Mouse (Mus musculus): ENCODE measurements around the gene Ola1. TPM values are rescaled to one million over a fixed set of nuclear protein-coding genes. Genes with fewer than 3 reads are reported as not detected.

Gene Ola1
- polyA plus RNA-seq, 1 experiment: 1.5 TPM

DNA sequence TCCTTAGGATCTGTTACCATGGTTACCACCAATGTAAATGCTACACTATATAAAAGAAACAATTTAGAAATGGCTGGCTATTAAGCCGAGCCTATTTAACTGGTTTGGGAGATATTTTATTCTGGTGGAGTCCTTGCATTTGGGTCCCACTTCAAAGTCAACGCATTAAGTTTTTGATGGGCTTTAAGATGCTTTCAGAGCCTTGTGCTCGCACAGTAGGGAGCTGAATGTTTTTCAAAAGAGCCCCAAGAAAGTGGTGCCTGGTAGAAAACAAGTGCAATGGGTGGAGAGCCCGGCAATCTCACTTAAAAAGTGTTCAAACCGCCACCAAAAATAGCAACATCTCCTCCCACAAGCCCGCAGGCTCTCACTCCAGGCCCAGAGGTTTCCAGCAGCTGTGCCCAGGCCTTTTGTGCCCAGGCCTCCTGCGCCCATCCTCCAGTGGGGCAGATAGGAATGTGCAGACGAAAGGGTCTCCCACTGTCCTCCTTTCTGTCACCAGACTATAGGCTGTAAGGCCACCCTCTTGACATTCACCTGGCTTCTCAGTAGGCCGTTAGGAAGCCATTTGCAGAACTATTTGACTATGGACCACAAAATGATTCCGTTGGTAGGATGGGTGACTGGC is 148.2 kb downstream of the Ola1 start:
- Histone ChIP-seq H3K36me3 (ENCODE audit: control insufficient read depth, insufficient read depth, low read length) (no peaks in the 10 kb centered on the region), H3K27me3 (ENCODE audit: control insufficient read depth, insufficient read depth, low read length) (no peaks in the 10 kb centered on the region), H3K4me1 (ENCODE audit: control insufficient read depth, insufficient read depth, insufficient read length, low read length) (no peaks in the 10 kb centered on the region), H3K4me3 (ENCODE audit: low read depth, low read length) (no peak overlapping the region), H3K27ac (ENCODE audit: insufficient read depth, low read depth, low read length) (no peak overlapping the region)
- WGBS: 79% methylated on average over 10 of the region's 10 CpGs
- TF ChIP-seq CTCF (IDR thresholded peaks at IDR 0.05; ENCODE audit: extremely low read depth, insufficient read length, insufficient replicate concordance, low read depth, low read length): no peak
- TF ChIP-seq POLR2A (IDR thresholded peaks at IDR 0.05; ENCODE audit: low read depth, low read length): no peak

DNA sequence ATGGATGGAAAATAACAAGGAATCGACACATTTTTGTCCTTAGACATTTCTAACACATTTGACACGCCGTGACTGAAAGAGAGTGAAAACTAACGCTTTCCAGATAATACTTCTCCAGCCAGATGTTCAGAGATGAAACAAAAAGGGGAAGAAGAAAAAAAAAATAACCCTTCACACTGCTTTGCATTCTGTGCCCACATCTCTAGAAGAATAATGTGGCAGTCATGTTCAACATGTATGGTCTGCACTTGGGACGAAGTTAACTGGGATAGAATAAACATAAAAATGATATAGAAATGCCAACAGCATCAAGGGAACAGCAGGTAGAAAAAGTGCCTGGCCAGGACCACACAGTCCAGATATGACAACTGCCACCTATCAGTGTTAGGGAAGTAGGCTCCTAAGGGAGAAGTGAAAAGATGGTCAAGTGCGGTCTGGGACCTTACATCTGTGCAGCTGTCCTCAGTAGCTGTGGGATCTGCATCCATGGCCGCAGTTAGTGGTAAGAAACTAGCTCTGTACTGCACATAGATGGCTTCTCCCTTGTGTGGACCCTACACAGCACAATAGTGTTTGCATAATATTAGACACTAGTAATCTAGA is 149.4 kb downstream of the Ola1 start:
- H3K36me3 ChIP-seq (ENCODE audit: control insufficient read depth, insufficient read depth, low read length): no peaks in the 10 kb centered on the region
- H3K27ac ChIP-seq (ENCODE audit: insufficient read depth, low read depth, low read length): no peak overlapping the region
- H3K27me3 ChIP-seq (ENCODE audit: control insufficient read depth, insufficient read depth, low read length): no peaks in the 10 kb centered on the region
- H3K4me1 ChIP-seq (ENCODE audit: control insufficient read depth, insufficient read depth, insufficient read length, low read length): no peaks in the 10 kb centered on the region
- H3K4me3 ChIP-seq (ENCODE audit: low read depth, low read length): no peak overlapping the region
- TF ChIP-seq POLR2A (IDR thresholded peaks at IDR 0.05; ENCODE audit: low read depth, low read length) (no peak), CTCF (IDR thresholded peaks at IDR 0.05; ENCODE audit: extremely low read depth, insufficient read length, insufficient replicate concordance, low read depth, low read length) (no peak)
- WGBS: 89% methylated on average over 7 of the region's 7 CpGs

DNA sequence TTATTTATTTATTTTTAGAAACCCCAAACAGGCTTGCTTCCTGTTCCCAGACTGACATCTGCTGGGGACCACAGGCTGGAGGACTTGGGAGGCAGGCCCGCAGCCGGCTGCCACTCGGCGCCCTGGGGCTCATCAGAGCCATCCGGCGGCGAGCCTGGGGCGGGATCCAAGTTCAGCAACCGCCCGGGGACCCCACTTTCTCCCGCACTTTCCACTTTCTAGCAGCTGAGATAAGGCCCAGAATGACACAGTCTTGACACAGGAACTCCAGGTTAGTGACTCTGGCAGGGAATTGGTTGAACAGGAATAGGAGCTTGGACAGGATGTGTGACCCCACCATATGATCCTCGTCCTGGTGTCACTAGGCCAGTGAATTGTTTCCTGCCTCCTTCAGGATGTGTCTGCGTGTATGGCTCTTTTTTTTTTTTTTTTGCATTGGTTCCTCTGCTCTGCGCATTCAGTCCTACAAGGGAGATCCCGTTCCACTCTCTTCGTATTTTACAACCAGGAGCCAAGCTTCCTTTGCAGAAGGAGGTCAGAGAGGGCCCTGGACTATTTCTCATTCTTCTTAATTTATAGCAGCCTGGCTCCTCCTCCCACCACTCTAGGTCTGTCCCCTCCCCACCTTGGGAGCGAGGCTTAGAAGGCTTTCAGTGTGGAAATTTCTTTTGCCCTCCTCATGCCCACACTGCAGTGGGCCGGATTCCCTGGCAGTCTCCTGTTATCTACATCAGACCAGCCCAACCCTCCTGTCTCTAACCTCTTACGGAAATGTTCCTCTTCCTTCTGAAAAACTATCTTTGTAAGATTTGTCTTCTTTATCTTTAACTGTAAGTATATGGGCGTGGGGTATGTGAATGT is 152.2 kb downstream of the Ola1 start:
- no peaks in the 10 kb centered on the region for H3K4me1 ChIP-seq (ENCODE audit: control insufficient read depth, insufficient read depth, insufficient read length, low read length)
- TF ChIP-seq CTCF (IDR thresholded peaks at IDR 0.05; ENCODE audit: extremely low read depth, insufficient read length, insufficient replicate concordance, low read depth, low read length): no peak
- no peak for TF ChIP-seq POLR2A (IDR thresholded peaks at IDR 0.05; ENCODE audit: low read depth, low read length)
- H3K27me3 ChIP-seq (ENCODE audit: control insufficient read depth, insufficient read depth, low read length): no peaks in the 10 kb centered on the region
- no peaks in the 10 kb centered on the region for H3K36me3 ChIP-seq (ENCODE audit: control insufficient read depth, insufficient read depth, low read length)
- no peak overlapping the region for H3K27ac ChIP-seq (ENCODE audit: insufficient read depth, low read depth, low read length)
- peak overlapping the region; percentile 14; the same call in 1 of the 2 replicates for H3K4me3 ChIP-seq (ENCODE audit: low read depth, low read length)
- 56% methylated on average over 20 of the region's 20 CpGs for WGBS

DNA sequence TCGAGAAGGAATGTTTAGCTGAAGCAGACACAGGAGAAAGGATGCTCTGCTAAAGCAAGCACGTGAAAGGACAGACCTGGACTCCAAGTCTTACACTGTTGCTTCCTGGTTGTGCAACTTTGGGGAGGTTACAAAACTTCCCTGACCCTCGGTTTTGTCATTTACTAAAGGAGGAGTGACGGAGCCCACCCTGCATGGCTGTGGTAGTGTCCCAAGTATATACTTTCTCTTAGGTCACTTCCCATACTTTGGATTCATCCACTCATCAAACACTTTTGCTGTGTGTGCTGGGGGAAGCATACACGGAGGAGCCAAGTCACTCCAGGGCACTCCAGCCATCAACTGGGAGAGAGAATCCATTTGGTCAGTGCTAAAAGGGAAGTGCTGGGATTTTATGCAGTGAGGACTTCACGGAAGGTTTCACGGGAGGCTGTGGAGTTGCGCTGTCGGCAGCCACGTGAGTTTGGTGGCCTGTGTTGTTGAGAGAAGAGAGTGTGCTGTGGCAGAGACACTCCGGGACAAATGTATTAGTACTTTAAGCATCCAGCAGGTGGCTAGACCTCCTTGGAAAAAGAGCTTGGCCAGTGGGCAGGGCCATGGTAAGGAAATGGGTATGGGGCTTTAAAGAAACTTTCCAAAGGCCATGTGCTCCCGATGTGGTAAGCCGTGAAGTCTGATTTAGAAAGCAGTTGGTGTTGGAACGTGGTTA is 154.7 kb downstream of the Ola1 start:
- Histone ChIP-seq H3K36me3 (ENCODE audit: control insufficient read depth, insufficient read depth, low read length) (no peaks in the 10 kb centered on the region), H3K27me3 (ENCODE audit: control insufficient read depth, insufficient read depth, low read length) (no peaks in the 10 kb centered on the region), H3K4me3 (ENCODE audit: low read depth, low read length) (no peak overlapping the region), H3K4me1 (ENCODE audit: control insufficient read depth, insufficient read depth, insufficient read length, low read length) (peaks cover 5% of the 10 kb centered on the region), H3K27ac (ENCODE audit: insufficient read depth, low read depth, low read length) (no peak overlapping the region)
- 72% methylated on average over 14 of the region's 14 CpGs for WGBS
- TF ChIP-seq POLR2A (IDR thresholded peaks at IDR 0.05; ENCODE audit: low read depth, low read length) (no peak), CTCF (IDR thresholded peaks at IDR 0.05; ENCODE audit: extremely low read depth, insufficient read length, insufficient replicate concordance, low read depth, low read length) (no peak; the same call in 1 of the 2 replicates)

DNA sequence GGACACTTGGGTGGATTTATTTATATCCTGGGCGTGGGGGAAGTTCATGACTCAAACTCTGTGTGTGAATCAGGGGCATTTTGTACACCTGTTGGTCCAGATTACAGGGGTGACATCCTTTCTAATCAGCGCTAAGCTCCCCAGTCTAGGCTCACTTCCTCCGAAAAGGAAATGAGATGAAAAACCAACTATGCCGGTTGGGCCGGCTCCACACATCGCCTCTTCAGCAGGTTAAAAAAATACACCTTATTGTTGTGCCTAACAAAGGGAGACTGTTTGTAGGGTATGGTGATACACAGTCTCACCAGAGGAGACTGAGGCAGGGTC is 158.5 kb downstream of the Ola1 start:
- WGBS: 43% methylated on average over 6 of the region's 6 CpGs

DNA sequence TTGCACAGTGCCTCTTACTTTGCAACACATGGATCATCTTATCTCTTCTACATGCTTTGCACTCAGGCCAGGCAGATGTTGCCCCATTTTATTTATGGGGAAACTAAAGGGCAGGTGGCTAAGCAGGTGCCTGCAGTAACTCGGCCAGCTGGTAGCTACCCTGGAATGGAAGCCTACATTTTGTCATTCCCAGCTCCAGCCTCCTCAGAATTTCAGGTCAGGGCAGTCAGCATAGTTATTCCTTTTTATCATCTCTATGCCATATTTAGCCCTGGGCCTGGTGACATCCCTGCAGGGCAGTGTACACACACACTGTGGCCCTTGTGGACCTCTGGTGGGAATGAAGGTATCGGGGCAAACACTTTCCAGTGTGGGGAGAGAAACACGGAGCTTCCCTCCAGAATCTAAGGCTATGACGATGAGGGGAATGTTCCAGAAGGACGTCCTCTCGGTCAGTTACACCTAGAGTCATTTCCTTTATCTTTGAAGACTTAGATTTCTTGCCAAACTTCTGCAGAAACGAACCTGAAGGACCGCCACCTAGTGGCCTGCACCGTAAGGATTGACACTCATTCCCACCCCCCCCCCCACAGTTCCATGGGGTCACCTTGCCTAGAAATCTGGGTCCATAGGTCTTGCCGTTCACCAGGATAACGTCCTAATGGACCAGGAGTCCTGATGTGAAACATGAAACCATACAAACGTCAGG is 159.0 kb downstream of the Ola1 start:
- Histone ChIP-seq H3K27ac (ENCODE audit: insufficient read depth, low read depth, low read length) (peak overlapping the region; percentile 25; the same call in 1 of the 2 replicates), H3K4me1 (ENCODE audit: control insufficient read depth, insufficient read depth, insufficient read length, low read length) (peaks cover 19% of the 10 kb centered on the region), H3K4me3 (ENCODE audit: low read depth, low read length) (no peak overlapping the region), H3K36me3 (ENCODE audit: control insufficient read depth, insufficient read depth, low read length) (no peaks in the 10 kb centered on the region), H3K27me3 (ENCODE audit: control insufficient read depth, insufficient read depth, low read length) (no peaks in the 10 kb centered on the region)
- WGBS: 15% methylated on average over 12 of the region's 12 CpGs
- TF ChIP-seq CTCF (IDR thresholded peaks at IDR 0.05; ENCODE audit: extremely low read depth, insufficient read length, insufficient replicate concordance, low read depth, low read length) (peak; percentile 52; the same call in 1 of the 2 replicates), POLR2A (IDR thresholded peaks at IDR 0.05; ENCODE audit: low read depth, low read length) (no peak)

More for the DNA sequence above, 158.5 kb downstream of the Ola1 start:
- Histone ChIP-seq H3K36me3 (ENCODE audit: control insufficient read depth, insufficient read depth, low read length) (no peaks in the 10 kb centered on the region), H3K27ac (ENCODE audit: insufficient read depth, low read depth, low read length) (no peak overlapping the region), H3K4me3 (ENCODE audit: low read depth, low read length) (no peak overlapping the region), H3K4me1 (ENCODE audit: control insufficient read depth, insufficient read depth, insufficient read length, low read length) (peaks cover 19% of the 10 kb centered on the region), H3K27me3 (ENCODE audit: control insufficient read depth, insufficient read depth, low read length) (no peaks in the 10 kb centered on the region)
- TF ChIP-seq CTCF (IDR thresholded peaks at IDR 0.05; ENCODE audit: extremely low read depth, insufficient read length, insufficient replicate concordance, low read depth, low read length): no peak
- no peak for TF ChIP-seq POLR2A (IDR thresholded peaks at IDR 0.05; ENCODE audit: low read depth, low read length)

All from small intestine, adult 2 months (tissue).